Mouse (Mus musculus) limb, embryonic 14.5 days (tissue): ENCODE data around the gene Myo1f. TPM values are rescaled to one million over a fixed set of nuclear protein-coding genes. Genes with fewer than 3 reads are reported as not detected.

Experiments used
- ATAC-seq: fragments of 200-750 bp; cut with Nextera tagmentation; 2 replicates; pipeline ENCODE4 v1.8.0; 2017; ENCODE audit warnings: low read depth, moderate number of reproducible peaks, moderate TSS enrichment; ENCODE audit not compliant: low FRiP score
- DNase-seq: peaks from one replicate; pipeline ENCODE4 v3.0.0-alpha.2; 2015; ENCODE audit warnings: low spot score
- H3K27ac ChIP-seq: fragments of 300-500 bp; sonication (generic); replicated peaks from 2 replicates; pipeline ENCODE4 v1.5.1; 2014; ENCODE audit warnings: low read depth, mild to moderate bottlenecking, low read length, moderate library complexity, mixed read lengths
- H3K27me3 ChIP-seq: fragments of 300-500 bp; sonication (generic); 2 replicates; pipeline ENCODE4 v1.6.1; 2014; ENCODE audit warnings: low read length, mixed read lengths; ENCODE audit not compliant: control insufficient read depth, insufficient read depth
- H3K36me3 ChIP-seq: fragments of 300-500 bp; sonication (generic); 2 replicates; pipeline ENCODE4 v1.6.1; 2014; ENCODE audit warnings: mild to moderate bottlenecking, low read length, moderate library complexity, mixed read lengths; ENCODE audit not compliant: control insufficient read depth, insufficient read depth
- H3K4me1 ChIP-seq: fragments of 300-500 bp; sonication (generic); 2 replicates; pipeline ENCODE4 v1.6.1; 2014; ENCODE audit warnings: antibody characterized with exemption, low read length, mixed read lengths; ENCODE audit not compliant: control insufficient read depth, insufficient read depth
- H3K4me2 ChIP-seq: fragments of 300-500 bp; sonication (generic); replicated peaks from 2 replicates; pipeline ENCODE4 v1.6.1; 2014; ENCODE audit warnings: low read depth, mild to moderate bottlenecking, low read length, moderate library complexity; ENCODE audit not compliant: severe bottlenecking
- H3K4me3 ChIP-seq: fragments of 300-500 bp; sonication (generic); replicated peaks from 2 replicates; pipeline ENCODE4 v1.5.1; 2014; ENCODE audit warnings: low read length
- H3K9ac ChIP-seq: fragments of 300-500 bp; sonication (generic); 2 replicates; pipeline ENCODE4 v1.6.1; 2014; ENCODE audit warnings: mild to moderate bottlenecking, low read depth, low read length, moderate library complexity; ENCODE audit not compliant: severe bottlenecking
- H3K9me3 ChIP-seq: fragments of 300-500 bp; sonication (generic); 2 replicates; pipeline ENCODE4 v1.6.1; 2016; ENCODE audit warnings: low read length; ENCODE audit not compliant: control insufficient read depth
- POLR2A ChIP-seq: fragments of 200-500 bp; IDR thresholded peaks from 2 replicates; pipeline ENCODE4 v1.8.0; 2012; ENCODE audit warnings: inconsistent platforms, mild to moderate bottlenecking, moderate library complexity, borderline replicate concordance; ENCODE audit not compliant: insufficient read depth, insufficient read length; ENCODE audit errors: extremely low read depth
- WGBS: fragments of 180-500 bp; shearing (Covaris S2); extraction: QIAGEN DNeasy Blood & Tissue Kit; methylation state at CpG from one replicate; pipeline ENCODE4 v1.1.7; 2014; 5-methylcytosine and 5-hydroxymethylcytosine counted together
- polyA plus RNA-seq, 2 experiments: library from polyadenylated mRNA; depleted of rRNA in 1 of 2; stranded (reverse) in 1 of 2; unstranded in 1 of 2; fragments of >200 nt; fragmentation: Nextera tagmentation in 1 of 2; extraction: Ambion mirVana in 1 of 2; gene quantifications; 2 replicates each; pipeline versions ENCODE4 v1.2.1 to v1.2.3; 2012 to 2014

Gene Myo1f
- polyA plus RNA-seq, 2 experiments = 3.5 to 5.0 TPM

- peak; percentile 93 for DNase-seq
- Histone ChIP-seq H3K4me2 (peak within 1 kb of the TSS; percentile 65), H3K36me3 (peaks cover 20% of the 10 kb centered on the region), H3K4me3 (peak within 1 kb of the TSS; percentile 73), H3K27ac (peak within 1 kb of the TSS; percentile 99), H3K9ac (peak within 1 kb of the TSS; percentile 89), H3K27me3 (no peaks in the 10 kb centered on the region), H3K4me1 (peaks cover 12% of the 10 kb centered on the region), H3K9me3 (no peaks in the 10 kb centered on the region)
- ATAC-seq = peak; percentile 96
- WGBS = 3% methylated on average over 29 of the region's 35 CpGs
- peak; percentile 64; the same call in 1 of the 2 replicates for TF ChIP-seq POLR2A
Measured at GRCm38 (mm10) chr17:33628621-33629486, 73.3 kb downstream of the Myo1f start, which contains the start of gene Zfp414. Zfp414 (plus strand) TSS chr17:33629090.

GRCm38 (mm10) chr17:33629487-33630125, 74.1 kb downstream of the Myo1f start:
- peaks cover 12% of the 10 kb centered on the region for H3K4me1 ChIP-seq
- DNase-seq (no peak), ATAC-seq (no peak)
- peaks cover 26% of the 10 kb centered on the region for H3K36me3 ChIP-seq
- H3K4me2 ChIP-seq = peak overlapping the region; percentile 65
- no peak for TF ChIP-seq POLR2A
- peak overlapping the region; percentile 89 for H3K9ac ChIP-seq
- 79% methylated on average over 12 of the region's 12 CpGs for WGBS
- no peaks in the 10 kb centered on the region for H3K9me3 ChIP-seq
- H3K27ac ChIP-seq = peak overlapping the region; percentile 99
- H3K4me3 ChIP-seq = peak overlapping the region; percentile 73
- H3K27me3 ChIP-seq = no peaks in the 10 kb centered on the region

GRCm38 (mm10) chr17:33630171-33630895, 74.8 kb downstream of the Myo1f start:
- H3K4me2 ChIP-seq = peak overlapping the region; percentile 65
- no peaks in the 10 kb centered on the region for H3K9me3 ChIP-seq
- H3K27me3 ChIP-seq = no peaks in the 10 kb centered on the region
- DNase-seq (no peak), ATAC-seq (no peak)
- WGBS = 74% methylated on average over 13 of the region's 13 CpGs
- no peak overlapping the region for H3K4me3 ChIP-seq
- H3K4me1 ChIP-seq = peaks cover 12% of the 10 kb centered on the region
- TF ChIP-seq POLR2A = no peak
- no peak overlapping the region for H3K9ac ChIP-seq
- H3K36me3 ChIP-seq = peaks cover 26% of the 10 kb centered on the region
- no peak overlapping the region for H3K27ac ChIP-seq

GRCm38 (mm10) chr17:33631236-33631635, 75.7 kb downstream of the Myo1f start:
- WGBS = 93% methylated on average over 9 of the region's 9 CpGs
- TF ChIP-seq POLR2A = no peak
- DNase-seq = no peak

GRCm38 (mm10) chr17:33631796-33632195, 76.3 kb downstream of the Myo1f start:
- Histone ChIP-seq H3K4me2 (no peak overlapping the region), H3K4me1 (peaks cover 12% of the 10 kb centered on the region), H3K9ac (no peak overlapping the region), H3K4me3 (no peak overlapping the region), H3K27me3 (no peaks in the 10 kb centered on the region), H3K9me3 (no peaks in the 10 kb centered on the region), H3K27ac (no peak overlapping the region), H3K36me3 (peaks cover 31% of the 10 kb centered on the region)
- no peak for TF ChIP-seq POLR2A
- DNase-seq (no peak), ATAC-seq (no peak)
- WGBS = 83% methylated on average over 5 of the region's 5 CpGs

More at GRCm38 (mm10) chr17:33631236-33631635, 75.7 kb downstream of the Myo1f start:
- ATAC-seq = no peak
- no peak overlapping the region for H3K27ac ChIP-seq
- H3K9me3 ChIP-seq = no peaks in the 10 kb centered on the region
- H3K27me3 ChIP-seq = no peaks in the 10 kb centered on the region
- H3K4me1 ChIP-seq = peaks cover 12% of the 10 kb centered on the region
- H3K36me3 ChIP-seq = peaks cover 31% of the 10 kb centered on the region
- H3K4me2 ChIP-seq = no peak overlapping the region
- no peak overlapping the region for H3K4me3 ChIP-seq
- H3K9ac ChIP-seq = no peak overlapping the region
